Mouse (Mus musculus): Measurements from ENCODE around the gene Cnih2. TPM values are rescaled to one million over a fixed set of nuclear protein-coding genes. Genes with fewer than 3 reads are reported as not detected.
A peak's percentile ranks its signal among the peaks of the same experiment; 100 is the strongest.

Gene Cnih2
- polyA plus RNA-seq, 1 experiment from 2014 or later: 347 TPM

- no peak within 1 kb of the TSS for H3K27ac ChIP-seq (ENCODE audit: low read length)
- peak within 1 kb of the TSS; percentile 85 for H3K4me2 ChIP-seq (ENCODE audit: low read length)
- ATAC-seq: no peak
These were observed 13.0 kb downstream of the Cnih2 start, which contains the start of gene Tmem151a for GRCm38 (mm10) chr19:5085145-5085863. TSS of gene Tmem151a (minus strand) at chr19:5085531.

DNA sequence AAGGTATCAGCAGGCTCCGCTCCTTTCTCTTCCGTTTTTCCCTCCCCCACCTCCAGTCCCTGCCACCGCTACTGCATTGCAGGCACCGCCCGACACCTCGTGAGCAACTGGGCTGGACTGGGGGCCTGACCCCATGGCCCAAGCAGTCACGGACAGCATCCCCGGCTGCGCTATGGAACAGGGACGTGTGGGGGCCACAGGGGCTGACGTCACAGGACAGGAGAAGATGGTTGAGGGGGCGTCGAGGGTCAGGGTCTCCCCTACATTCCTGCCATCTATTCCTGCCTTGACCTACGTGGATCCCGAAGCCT is 13.5 kb downstream of the Cnih2 start:
- 4% methylated on average over 15 of the region's 15 CpGs for WGBS
- no peak overlapping the region for H3K27ac ChIP-seq (ENCODE audit: low read length)

More at GRCm38 (mm10) chr19:5085145-5085863, 13.0 kb downstream of the Cnih2 start, which contains the start of gene Tmem151a:
- Histone ChIP-seq H3K4me1 (replicated peaks; ENCODE audit: control insufficient read depth, insufficient read depth, low read length) (peaks cover 24% of the 10 kb centered on the region), H3K27me3 (replicated peaks; ENCODE audit: control insufficient read depth, insufficient read depth, low read length) (peaks cover 55% of the 10 kb centered on the region), H3K4me3 (replicated peaks; ENCODE audit: low read length) (peak within 1 kb of the TSS; percentile 64), H3K9me3 (ENCODE audit: control insufficient read depth, low read length) (no peaks in the 10 kb centered on the region), H3K9ac (replicated peaks; ENCODE audit: low read depth, low read length) (peak within 1 kb of the TSS; percentile 71), H3K36me3 (ENCODE audit: control insufficient read depth, insufficient read depth) (no peaks in the 10 kb centered on the region)
- under 1% methylated on average over 69 of the region's 69 CpGs for WGBS

GRCm38 (mm10) chr19:5083961-5084833 is 14.1 kb downstream of the Cnih2 start:
- H3K36me3 ChIP-seq (ENCODE audit: control insufficient read depth, insufficient read depth): no peaks in the 10 kb centered on the region
- peak overlapping the region; percentile 64 for H3K4me3 ChIP-seq (replicated peaks; ENCODE audit: low read length)
- no peak for ATAC-seq
- peak overlapping the region; percentile 85 for H3K4me2 ChIP-seq (ENCODE audit: low read length)
- peaks cover 58% of the 10 kb centered on the region for H3K27me3 ChIP-seq (replicated peaks; ENCODE audit: control insufficient read depth, insufficient read depth, low read length)
- no peak overlapping the region; the same call in 1 of the 2 replicates for H3K27ac ChIP-seq (ENCODE audit: low read length)
- 59% methylated on average over 3 of the region's 3 CpGs for WGBS
- no peaks in the 10 kb centered on the region for H3K9me3 ChIP-seq (ENCODE audit: control insufficient read depth, low read length)
- peaks cover 20% of the 10 kb centered on the region for H3K4me1 ChIP-seq (replicated peaks; ENCODE audit: control insufficient read depth, insufficient read depth, low read length)
- peak overlapping the region; percentile 71 for H3K9ac ChIP-seq (replicated peaks; ENCODE audit: low read depth, low read length)

More for the DNA sequence above, 13.5 kb downstream of the Cnih2 start:
- Histone ChIP-seq H3K4me1 (replicated peaks; ENCODE audit: control insufficient read depth, insufficient read depth, low read length) (peaks cover 24% of the 10 kb centered on the region), H3K9me3 (ENCODE audit: control insufficient read depth, low read length) (no peaks in the 10 kb centered on the region), H3K9ac (replicated peaks; ENCODE audit: low read depth, low read length) (peak overlapping the region; percentile 71), H3K4me3 (replicated peaks; ENCODE audit: low read length) (peak overlapping the region; percentile 64), H3K27me3 (replicated peaks; ENCODE audit: control insufficient read depth, insufficient read depth, low read length) (peaks cover 58% of the 10 kb centered on the region), H3K36me3 (ENCODE audit: control insufficient read depth, insufficient read depth) (no peaks in the 10 kb centered on the region), H3K4me2 (ENCODE audit: low read length) (peak overlapping the region; percentile 85)
- ATAC-seq: no peak

DNA sequence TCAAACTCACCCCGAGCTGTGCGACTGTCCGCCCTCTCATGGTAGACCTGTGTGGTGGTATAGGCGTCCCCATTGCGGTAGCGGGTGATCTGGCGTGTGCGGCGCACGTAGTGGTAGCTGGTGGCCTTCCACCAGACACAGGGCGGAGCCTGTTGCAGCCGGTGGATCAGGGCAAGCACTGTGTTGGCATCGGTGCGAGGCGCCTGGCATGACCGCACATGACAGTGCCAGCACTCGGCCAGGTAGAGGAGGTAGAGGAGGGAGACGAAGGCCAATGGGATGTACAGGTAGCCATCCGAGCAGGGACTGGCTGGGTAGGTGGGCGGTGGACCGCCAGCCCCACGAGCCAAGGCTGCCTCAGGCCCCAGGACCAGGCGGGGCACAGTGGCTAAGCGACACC is 15.7 kb downstream of the Cnih2 start:
- no peaks in the 10 kb centered on the region for H3K9me3 ChIP-seq (ENCODE audit: control insufficient read depth, low read length)
- H3K9ac ChIP-seq (replicated peaks; ENCODE audit: low read depth, low read length): no peak overlapping the region
- peaks cover 61% of the 10 kb centered on the region for H3K27me3 ChIP-seq (replicated peaks; ENCODE audit: control insufficient read depth, insufficient read depth, low read length)
- H3K36me3 ChIP-seq (ENCODE audit: control insufficient read depth, insufficient read depth): no peaks in the 10 kb centered on the region
- no peak overlapping the region for H3K4me3 ChIP-seq (replicated peaks; ENCODE audit: low read length)
- H3K4me1 ChIP-seq (replicated peaks; ENCODE audit: control insufficient read depth, insufficient read depth, low read length): peaks cover 13% of the 10 kb centered on the region
- WGBS: 72% methylated on average over 24 of the region's 24 CpGs
- no peak for ATAC-seq
- H3K27ac ChIP-seq (ENCODE audit: low read length): no peak overlapping the region
- no peak overlapping the region for H3K4me2 ChIP-seq (ENCODE audit: low read length)

DNA sequence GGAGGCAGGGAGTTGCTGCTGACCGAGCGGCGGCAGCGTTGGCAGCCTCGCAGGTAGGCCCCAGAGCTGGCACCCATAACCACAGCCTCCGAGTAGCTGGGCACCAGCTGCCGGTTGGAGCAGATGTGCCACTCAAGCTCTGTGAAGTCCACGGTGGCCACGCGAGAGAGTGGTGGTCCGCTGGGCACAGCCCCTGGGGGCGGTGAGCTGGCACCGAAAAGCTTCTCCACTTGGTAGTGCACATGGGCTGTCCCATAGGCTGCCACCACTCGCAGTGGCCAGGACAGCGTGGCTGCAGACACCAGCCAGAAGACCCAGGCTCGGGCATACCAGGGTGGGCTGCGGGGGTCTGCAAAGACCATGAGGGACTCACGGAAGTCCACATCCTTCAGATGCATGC is 16.3 kb downstream of the Cnih2 start:
- H3K4me3 ChIP-seq (replicated peaks; ENCODE audit: low read length): no peak overlapping the region
- peaks cover 61% of the 10 kb centered on the region for H3K27me3 ChIP-seq (replicated peaks; ENCODE audit: control insufficient read depth, insufficient read depth, low read length)
- no peak overlapping the region for H3K9ac ChIP-seq (replicated peaks; ENCODE audit: low read depth, low read length)
- H3K4me2 ChIP-seq (ENCODE audit: low read length): no peak overlapping the region
- WGBS: 71% methylated on average over 18 of the region's 18 CpGs
- no peaks in the 10 kb centered on the region for H3K36me3 ChIP-seq (ENCODE audit: control insufficient read depth, insufficient read depth)
- H3K9me3 ChIP-seq (ENCODE audit: control insufficient read depth, low read length): no peaks in the 10 kb centered on the region
- H3K4me1 ChIP-seq (replicated peaks; ENCODE audit: control insufficient read depth, insufficient read depth, low read length): peaks cover 10% of the 10 kb centered on the region
- no peak overlapping the region for H3K27ac ChIP-seq (ENCODE audit: low read length)
- ATAC-seq: no peak

DNA sequence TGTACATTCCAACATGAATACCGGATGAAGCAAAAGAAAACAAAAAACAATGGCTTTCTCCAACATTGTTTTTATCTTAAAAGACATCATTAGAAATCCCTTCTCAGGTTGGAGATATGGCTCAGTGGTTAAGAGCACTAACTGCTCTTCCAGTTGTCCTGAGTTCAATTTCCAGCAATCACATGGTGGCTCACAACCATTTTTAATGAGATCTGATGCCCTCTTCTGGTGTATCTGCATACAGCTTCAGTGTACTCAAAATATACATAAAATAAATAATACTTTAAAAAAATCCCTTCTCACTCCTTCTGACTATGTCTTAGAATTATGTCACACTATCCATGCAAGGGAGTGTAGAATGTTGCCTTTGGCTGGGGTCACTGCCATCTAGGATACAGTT is 19.0 kb downstream of the Cnih2 start:
- Histone ChIP-seq H3K4me1 (replicated peaks; ENCODE audit: control insufficient read depth, insufficient read depth, low read length) (no peaks in the 10 kb centered on the region), H3K9ac (replicated peaks; ENCODE audit: low read depth, low read length) (no peak overlapping the region), H3K4me2 (ENCODE audit: low read length) (no peak overlapping the region), H3K4me3 (replicated peaks; ENCODE audit: low read length) (no peak overlapping the region), H3K9me3 (ENCODE audit: control insufficient read depth, low read length) (no peaks in the 10 kb centered on the region), H3K27me3 (replicated peaks; ENCODE audit: control insufficient read depth, insufficient read depth, low read length) (peaks cover 40% of the 10 kb centered on the region), H3K36me3 (ENCODE audit: control insufficient read depth, insufficient read depth) (no peaks in the 10 kb centered on the region), H3K27ac (ENCODE audit: low read length) (no peak overlapping the region)
- WGBS: 88% methylated on average over 1 of the region's 1 CpGs
- no peak for ATAC-seq

GRCm38 (mm10) chr19:5073518-5073917 is 24.8 kb downstream of the Cnih2 start:
- peaks cover 10% of the 10 kb centered on the region; the same call in 1 of the 2 replicates for H3K27me3 ChIP-seq (replicated peaks; ENCODE audit: control insufficient read depth, insufficient read depth, low read length)
- H3K4me1 ChIP-seq (replicated peaks; ENCODE audit: control insufficient read depth, insufficient read depth, low read length): peaks cover 22% of the 10 kb centered on the region
- H3K9ac ChIP-seq (replicated peaks; ENCODE audit: low read depth, low read length): no peak overlapping the region
- no peak overlapping the region for H3K4me2 ChIP-seq (ENCODE audit: low read length)
- no peak for ATAC-seq
- H3K4me3 ChIP-seq (replicated peaks; ENCODE audit: low read length): no peak overlapping the region
- 39% methylated on average over 5 of the region's 5 CpGs for WGBS
- no peaks in the 10 kb centered on the region for H3K9me3 ChIP-seq (ENCODE audit: control insufficient read depth, low read length)
- no peak overlapping the region for H3K27ac ChIP-seq (ENCODE audit: low read length)
- H3K36me3 ChIP-seq (ENCODE audit: control insufficient read depth, insufficient read depth): no peaks in the 10 kb centered on the region

DNA sequence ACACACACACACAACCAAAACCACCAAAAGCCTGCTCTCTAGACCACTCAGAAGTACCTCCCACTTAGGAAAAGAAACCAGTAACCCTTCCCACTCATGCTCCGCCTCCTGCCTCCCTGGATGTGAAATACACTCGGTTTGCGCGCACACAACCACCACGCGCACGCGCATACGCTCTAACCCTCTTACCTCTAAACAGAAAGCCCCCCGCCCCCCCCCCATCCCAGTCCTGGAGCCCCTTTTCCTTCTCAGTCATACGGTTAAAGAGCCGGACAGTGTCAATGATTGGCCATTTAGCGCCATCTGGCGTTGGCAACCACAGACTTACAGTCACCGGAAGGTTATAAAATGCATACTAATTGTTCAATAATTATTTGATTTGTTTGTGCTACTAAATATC is 25.3 kb downstream of the Cnih2 start:
- Histone ChIP-seq H3K4me1 (replicated peaks; ENCODE audit: control insufficient read depth, insufficient read depth, low read length) (peaks cover 27% of the 10 kb centered on the region), H3K27ac (ENCODE audit: low read length) (no peak overlapping the region), H3K9me3 (ENCODE audit: control insufficient read depth, low read length) (no peaks in the 10 kb centered on the region), H3K4me2 (ENCODE audit: low read length) (peak overlapping the region; percentile 71), H3K36me3 (ENCODE audit: control insufficient read depth, insufficient read depth) (no peaks in the 10 kb centered on the region), H3K9ac (replicated peaks; ENCODE audit: low read depth, low read length) (no peak overlapping the region), H3K27me3 (replicated peaks; ENCODE audit: control insufficient read depth, insufficient read depth, low read length) (peaks cover 7% of the 10 kb centered on the region; the same call in 1 of the 2 replicates), H3K4me3 (replicated peaks; ENCODE audit: low read length) (peak overlapping the region; percentile 45; the same call in 1 of the 2 replicates)
- WGBS: 1% methylated on average over 15 of the region's 15 CpGs
- no peak for ATAC-seq

DNA sequence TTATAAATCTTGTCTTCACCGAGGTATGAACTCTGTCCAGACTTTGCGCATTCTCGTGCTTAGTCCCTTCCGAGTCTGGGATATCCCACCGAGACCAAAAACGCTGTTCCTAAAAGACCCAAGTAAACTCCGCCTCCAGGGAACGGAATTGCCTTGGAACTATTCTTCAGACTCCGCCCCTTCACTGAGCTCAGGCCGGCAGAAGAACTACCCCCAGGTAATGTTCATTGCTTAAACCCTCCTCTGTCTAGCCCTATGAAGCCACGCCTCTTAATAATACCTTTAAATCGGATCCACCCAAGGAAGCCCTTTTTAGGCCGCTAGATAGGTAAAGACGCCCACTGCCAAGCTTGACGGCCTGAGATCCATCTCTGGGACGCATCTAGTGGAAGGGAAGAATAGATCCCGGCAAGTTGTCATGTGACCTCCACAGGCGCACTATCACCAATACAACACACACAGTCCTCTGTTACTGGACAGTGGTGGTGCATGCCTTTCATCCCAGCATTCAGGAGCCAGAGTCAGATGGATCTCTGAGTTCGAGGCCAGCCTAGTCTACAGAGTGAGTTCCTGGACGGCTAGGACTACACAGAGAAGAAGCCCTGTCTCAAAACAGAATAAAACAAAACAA is 25.8 kb downstream of the Cnih2 start:
- H3K9ac ChIP-seq (replicated peaks; ENCODE audit: low read depth, low read length): peak overlapping the region; percentile 52; the same call in 1 of the 2 replicates
- no peak for ATAC-seq
- H3K4me2 ChIP-seq (ENCODE audit: low read length): peak overlapping the region; percentile 71
- H3K4me1 ChIP-seq (replicated peaks; ENCODE audit: control insufficient read depth, insufficient read depth, low read length): peaks cover 32% of the 10 kb centered on the region
- H3K36me3 ChIP-seq (ENCODE audit: control insufficient read depth, insufficient read depth): no peaks in the 10 kb centered on the region
- H3K27ac ChIP-seq (ENCODE audit: low read length): no peak overlapping the region
- H3K9me3 ChIP-seq (ENCODE audit: control insufficient read depth, low read length): no peaks in the 10 kb centered on the region
- 2% methylated on average over 20 of the region's 20 CpGs for WGBS
- peaks cover 6% of the 10 kb centered on the region; the same call in 1 of the 2 replicates for H3K27me3 ChIP-seq (replicated peaks; ENCODE audit: control insufficient read depth, insufficient read depth, low read length)
- peak overlapping the region; percentile 45 for H3K4me3 ChIP-seq (replicated peaks; ENCODE audit: low read length)
